In genomic region chr4:106938506-106939222, GRCm38 (mm10) we compare ENCODE assay signal across 10 mouse cellular contexts. TPM values are rescaled to one million over a fixed set of nuclear protein-coding genes. Genes with fewer than 3 reads are reported as not detected.
DNase-seq lines count a peak whose midpoint lies in the region; ATAC-seq and TF ChIP-seq lines count a peak whose summit lies in the region.
"Had no signal": no experiment of that assay in that cellular context is flagged by ENCODE, and none has a peak within 500 bp of the region (broad histone marks: within the 10 kb centered on the region; RNA-seq: fewer than 3 reads in every experiment).

No protein-coding gene starts in this region.

- peaks cover 100% of the 10 kb centered on the region for H3K4me1 ChIP-seq in forebrain, embryonic 10.5 days
- H3K4me1 ChIP-seq in limb, embryonic 14.5 days (ENCODE audit: control insufficient read depth, insufficient read depth, low read length), result peaks cover 50% of the 10 kb centered on the region
- peaks cover 99% of the 10 kb centered on the region for H3K4me1 ChIP-seq in neural tube, embryonic 12.5 days

- H3K4me3 ChIP-seq in layer of hippocampus, adult 2 months, result no peak overlapping the region
- H3K4me3 ChIP-seq in forebrain, embryonic 10.5 days, result peak overlapping the region; percentile 29
- no peak overlapping the region for H3K4me3 ChIP-seq in limb, embryonic 14.5 days (replicated peaks; ENCODE audit: low read length)
- no peak overlapping the region for H3K4me3 ChIP-seq in neural tube, embryonic 12.5 days

- peaks cover 84% of the 10 kb centered on the region for H3K36me3 ChIP-seq in forebrain, embryonic 10.5 days (replicated peaks)
- H3K36me3 ChIP-seq in limb, embryonic 14.5 days (ENCODE audit: control insufficient read depth, insufficient read depth, low read length), result peaks cover 46% of the 10 kb centered on the region
- peaks cover 21% of the 10 kb centered on the region; the same call in 1 of the 2 replicates for H3K36me3 ChIP-seq in neural tube, embryonic 12.5 days

- TF ChIP-seq POLR2A in limb, embryonic 14.5 days (IDR thresholded peaks at IDR 0.05; ENCODE audit: borderline replicate concordance, extremely low read depth, insufficient read depth, insufficient read length), result no peak

- H3K4me2 ChIP-seq in limb, embryonic 14.5 days (replicated peaks; ENCODE audit: low read depth, low read length, severe bottlenecking), result peak overlapping the region; percentile 5; the same call in 1 of the 2 replicates
- peak overlapping the region; percentile 41 for H3K4me2 ChIP-seq in neural tube, embryonic 12.5 days (replicated peaks)

- intact Hi-C loops in left cerebral cortex, postnatal 14 days (cut with DNase I), result no loop called here

- ATAC-seq in limb, embryonic 14.5 days (ENCODE audit: low FRiP score, low read depth), result no peak
- ATAC-seq in neural tube, embryonic 12.5 days (ENCODE audit: low FRiP score, low read depth), result no peak

- DNase-seq in layer of hippocampus, adult 2 months (ENCODE audit: low spot score in 2 of 2), result no peak
- no peak for DNase-seq in layer of hippocampus, postnatal 14 days (ENCODE audit: low spot score in 2 of 2)
- DNase-seq in forebrain, embryonic 10.5 days (ENCODE audit: extremely low spot score, low spot score), result no peak
- DNase-seq in limb, embryonic 14.5 days (ENCODE audit: low spot score), result no peak
- no peak for DNase-seq in left cerebral cortex, postnatal 14 days (ENCODE audit: low spot score in 2 of 2)
- DNase-seq in adrenal gland, postnatal 4 days (ENCODE audit: low spot score in 2 of 2), result no peak
- DNase-seq in layer of hippocampus, postnatal 36 days, result no peak
- DNase-seq: heart, postnatal 36 days; thymus, postnatal 14 days had no signal

- no peaks in the 10 kb centered on the region for H3K9me3 ChIP-seq in forebrain, embryonic 10.5 days
- no peaks in the 10 kb centered on the region for H3K9me3 ChIP-seq in limb, embryonic 14.5 days (ENCODE audit: control insufficient read depth, low read length)
- H3K9me3 ChIP-seq in neural tube, embryonic 12.5 days, result no peaks in the 10 kb centered on the region

- peak overlapping the region; percentile 40; the same call in 1 of the 2 replicates for H3K27ac ChIP-seq in layer of hippocampus, adult 2 months
- H3K27ac ChIP-seq in forebrain, embryonic 10.5 days, result peak overlapping the region; percentile 94
- H3K27ac ChIP-seq in limb, embryonic 14.5 days (replicated peaks; ENCODE audit: low read depth, low read length), result no peak overlapping the region
- H3K27ac ChIP-seq in neural tube, embryonic 12.5 days, result peak overlapping the region; percentile 61; the same call in 1 of the 2 replicates

- H3K27me3 ChIP-seq in forebrain, embryonic 10.5 days (ENCODE audit: poor library complexity, severe bottlenecking), result no peaks in the 10 kb centered on the region
- no peaks in the 10 kb centered on the region for H3K27me3 ChIP-seq in limb, embryonic 14.5 days (ENCODE audit: control insufficient read depth, insufficient read depth, low read length)
- H3K27me3 ChIP-seq in neural tube, embryonic 12.5 days (replicated peaks), result no peaks in the 10 kb centered on the region

- no peak for TF ChIP-seq CTCF in layer of hippocampus, adult 2 months (conservative IDR thresholded peaks at IDR 0.05)

- no peak overlapping the region; the same call in 1 of the 2 replicates for H3K9ac ChIP-seq in limb, embryonic 14.5 days (ENCODE audit: low read depth, low read length, severe bottlenecking)
- no peak overlapping the region for H3K9ac ChIP-seq in neural tube, embryonic 12.5 days

- 58% methylated on average over 8 of the region's 8 CpGs for WGBS in forebrain, embryonic 10.5 days
- 52% methylated on average over 8 of the region's 8 CpGs for WGBS in limb, embryonic 14.5 days
- 44% methylated on average over 8 of the region's 8 CpGs for WGBS in neural tube, embryonic 12.5 days

RNA-seq across cellular contexts. Expression of gene Ssbp3, which starts 28.2 kb away (rescaled TPM):
- total RNA-seq in layer of hippocampus, adult 2 months (2021), result 100 to 1,000 TPM; 157 TPM
- total RNA-seq in layer of hippocampus, postnatal 14 days (2021), result 100 to 1,000 TPM; 106 to 119 TPM
- 128 and 134 TPM in 2 replicates for polyA plus RNA-seq in forebrain, embryonic 10.5 days (2016; fragmentation: Nextera tagmentation; extraction: Ambion mirVana)
- polyA plus RNA-seq in limb, embryonic 14.5 days (2012; rRNA removed), result 191 and 202 TPM in 2 replicates
- polyA plus RNA-seq in limb, embryonic 14.5 days (2014; fragmentation: Nextera tagmentation; extraction: Ambion mirVana), result 94.3 and 115 TPM in 2 replicates
- 308 and 332 TPM in 2 replicates for polyA plus RNA-seq in neural tube, embryonic 12.5 days (2016; fragmentation: Nextera tagmentation; extraction: Ambion mirVana)
- 100 to 1,000 TPM; 109 to 115 TPM for total RNA-seq in left cerebral cortex, postnatal 14 days (2021)
- 100 to 1,000 TPM in 1 of 2 experiments, 10 to 100 TPM in 1; 95.2 to 103 TPM for total RNA-seq in adrenal gland, postnatal 4 days (2021)
- total RNA-seq in layer of hippocampus, postnatal 36 days (2021), result 100 to 1,000 TPM; 144 to 163 TPM
